Mouse (Mus musculus) liver, adult 2 months (tissue): ENCODE results near the gene Pigf. TPM values are rescaled to one million over a fixed set of nuclear protein-coding genes. Genes with fewer than 3 reads are reported as not detected.
A peak's percentile ranks its signal among the peaks of the same experiment; 100 is the strongest.

Experiments
- DNase-seq: peaks from one replicate; pipeline ENCODE4 v3.0.0-alpha.2; 2011; ENCODE audit warnings: low read depth, low spot score; ENCODE audit errors: extremely low read depth
- H3K27ac ChIP-seq: fragments of 200-500 bp; replicated peaks from 2 replicates; pipeline ENCODE4 v1.5.1; 2012; ENCODE audit warnings: low read depth, mild to moderate bottlenecking, control low read depth, inconsistent platforms, low read length; ENCODE audit not compliant: insufficient read depth
- H3K27me3 ChIP-seq: fragments of 200-500 bp; 2 replicates; pipeline ENCODE4 v1.6.1; 2012; ENCODE audit warnings: mild to moderate bottlenecking, moderate library complexity, low read length, inconsistent platforms; ENCODE audit not compliant: control insufficient read depth, insufficient read depth
- H3K36me3 ChIP-seq: fragments of 200-500 bp; 2 replicates; pipeline ENCODE4 v1.6.1; 2012; ENCODE audit warnings: low read length, inconsistent platforms; ENCODE audit not compliant: control insufficient read depth, insufficient read depth
- H3K4me1 ChIP-seq: fragments of 200-500 bp; 2 replicates; pipeline ENCODE4 v1.6.1; 2011; ENCODE audit warnings: low read length; ENCODE audit not compliant: control insufficient read depth, insufficient read depth
- H3K4me3 ChIP-seq: fragments of 200-500 bp; 2 replicates; pipeline ENCODE4 v1.5.1; 2011; ENCODE audit warnings: low read depth, mild to moderate bottlenecking, control low read depth, low read length, moderate library complexity; ENCODE audit not compliant: insufficient read depth
- H3K79me2 ChIP-seq: fragments of 200-500 bp; 2 replicates; pipeline ENCODE4 v1.6.1; 2012; ENCODE audit warnings: inconsistent platforms, mild to moderate bottlenecking, low read length, moderate library complexity; ENCODE audit not compliant: control insufficient read depth, insufficient read depth
- H3K9ac ChIP-seq: fragments of 200-500 bp; 2 replicates; pipeline ENCODE4 v1.6.1; 2012; ENCODE audit warnings: low read depth, mild to moderate bottlenecking, control low read depth, inconsistent platforms, low read length
- CTCF ChIP-seq: fragments of 200-500 bp; IDR thresholded peaks from 2 replicates; pipeline ENCODE4 v1.5.1; 2011; ENCODE audit warnings: low read depth, low read length, control low read depth
- POLR2A ChIP-seq: fragments of 200-500 bp; IDR thresholded peaks from 2 replicates; pipeline ENCODE4 v1.6.1; 2011; ENCODE audit warnings: low read length, control low read depth; ENCODE audit not compliant: insufficient read depth; ENCODE audit errors: extremely low read depth
- WGBS: fragments of 180-500 bp; shearing (Covaris S2); methylation state at CpG from one replicate; pipeline ENCODE4 v1.1.7; 2018; 5-methylcytosine and 5-hydroxymethylcytosine counted together
- polyA plus RNA-seq: library from polyadenylated mRNA; depleted of rRNA; stranded (reverse); fragments of >200 nt; gene quantifications from 2 replicates; pipeline ENCODE4 v1.2.3, GENCODE M21; 2012
- total RNA-seq: library from RNA; depleted of rRNA; stranded (reverse); fragments of >200 nt; gene quantifications from 2 replicates; pipeline ENCODE4 v1.2.3, GENCODE M21; 2014

Gene Pigf
- total and polyA plus RNA-seq, 2 experiments: 3.2 to 9.1 TPM

DNA sequence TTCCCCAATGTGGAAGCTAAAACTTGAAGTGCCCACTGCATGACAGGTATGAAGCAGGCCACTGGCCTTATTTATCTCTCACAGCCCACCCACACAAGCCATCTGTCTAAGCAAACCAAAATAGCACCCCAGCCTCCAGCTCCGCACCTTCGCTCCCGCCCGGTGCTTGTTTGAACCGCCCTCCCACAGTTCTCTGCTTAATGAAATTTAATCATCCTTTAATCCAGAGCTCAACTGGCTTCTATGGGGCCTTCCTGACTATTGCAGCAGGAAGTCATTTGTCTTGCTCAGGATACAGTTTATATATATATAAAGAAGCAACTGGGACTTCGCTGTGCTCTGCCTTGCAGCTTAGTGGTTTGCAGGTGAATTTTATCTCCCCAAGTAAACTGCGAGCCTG, 38.3 kb upstream of the Pigf start:
- Histone ChIP-seq H3K27me3 (no peaks in the 10 kb centered on the region), H3K4me1 (no peaks in the 10 kb centered on the region), H3K4me3 (no peak overlapping the region), H3K27ac (no peak overlapping the region), H3K36me3 (no peaks in the 10 kb centered on the region), H3K9ac (no peak overlapping the region), H3K79me2 (no peaks in the 10 kb centered on the region)
- 78% methylated on average over 7 of the region's 7 CpGs for WGBS
- no peak for DNase-seq
- TF ChIP-seq POLR2A (no peak), CTCF (no peak)

DNA sequence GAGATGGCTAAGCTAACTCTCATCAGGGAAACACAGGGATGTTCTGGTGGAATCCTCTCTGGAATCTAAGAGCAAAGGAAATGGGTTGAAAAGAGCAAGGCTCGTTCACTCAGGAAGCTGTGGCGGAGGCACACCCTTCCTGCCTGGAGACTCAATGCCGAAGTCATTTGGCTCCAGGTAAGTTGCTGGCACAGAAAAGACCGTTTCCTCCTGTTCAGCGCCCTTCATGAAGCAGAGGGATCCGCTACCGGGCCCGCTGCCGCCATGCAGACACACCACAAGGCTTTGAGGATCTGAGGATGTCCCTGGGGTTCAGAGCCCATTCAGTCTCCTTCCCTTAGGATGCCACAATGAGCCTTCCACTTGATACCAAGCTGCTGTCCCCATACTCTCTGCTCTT, 37.4 kb upstream of the Pigf start:
- H3K9ac ChIP-seq: no peak overlapping the region
- no peak overlapping the region for H3K27ac ChIP-seq
- DNase-seq: no peak
- no peaks in the 10 kb centered on the region for H3K79me2 ChIP-seq
- no peak overlapping the region for H3K4me3 ChIP-seq
- H3K4me1 ChIP-seq: no peaks in the 10 kb centered on the region
- no peaks in the 10 kb centered on the region for H3K27me3 ChIP-seq
- TF ChIP-seq CTCF (no peak), POLR2A (no peak)
- H3K36me3 ChIP-seq: no peaks in the 10 kb centered on the region
- 87% methylated on average over 9 of the region's 9 CpGs for WGBS

DNA sequence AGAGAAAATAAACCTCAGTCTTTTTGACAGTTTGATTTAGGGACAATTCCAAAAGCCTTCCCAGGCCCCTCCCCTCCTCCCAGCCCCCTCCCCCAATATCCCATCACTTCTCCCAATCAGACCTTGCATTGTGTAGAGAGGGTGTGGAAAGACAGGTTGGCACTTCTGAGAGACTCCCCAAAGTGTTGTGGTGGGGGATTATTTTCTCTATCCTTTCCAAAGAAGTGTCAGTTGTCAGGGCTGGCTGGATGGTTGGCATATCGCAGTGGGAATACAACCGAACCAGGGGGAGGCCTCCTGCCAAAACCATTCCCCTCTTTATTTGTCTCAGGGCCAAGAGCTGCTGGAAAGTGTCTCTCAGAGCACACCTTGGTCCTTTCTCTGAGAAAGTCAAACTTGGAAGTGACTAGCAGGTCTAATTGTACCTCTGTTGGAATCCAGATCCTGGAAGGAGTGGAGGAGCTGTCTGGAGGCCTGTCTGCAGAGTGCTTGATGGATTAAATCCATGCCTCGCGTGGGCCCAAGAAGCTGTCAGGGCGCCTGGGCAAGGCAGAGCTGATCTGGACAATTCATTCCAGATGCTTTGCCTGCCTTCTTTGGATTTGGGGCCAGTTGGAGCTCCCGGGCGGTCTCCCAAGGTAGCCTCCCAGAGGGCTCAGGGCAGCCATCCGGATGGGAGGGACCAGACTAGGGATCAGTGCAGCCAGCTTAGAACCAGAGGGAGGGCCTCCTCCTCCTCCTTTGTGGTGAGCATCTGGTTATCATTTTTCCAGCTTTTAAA, 32.5 kb upstream of the Pigf start:
- no peak for DNase-seq
- no peaks in the 10 kb centered on the region for H3K36me3 ChIP-seq
- WGBS: 89% methylated on average over 8 of the region's 8 CpGs
- TF ChIP-seq POLR2A (no peak), CTCF (no peak)
- no peaks in the 10 kb centered on the region for H3K79me2 ChIP-seq
- H3K4me1 ChIP-seq: no peaks in the 10 kb centered on the region
- H3K27me3 ChIP-seq: no peaks in the 10 kb centered on the region
- no peak overlapping the region for H3K4me3 ChIP-seq
- H3K27ac ChIP-seq: no peak overlapping the region
- no peak overlapping the region for H3K9ac ChIP-seq

DNA sequence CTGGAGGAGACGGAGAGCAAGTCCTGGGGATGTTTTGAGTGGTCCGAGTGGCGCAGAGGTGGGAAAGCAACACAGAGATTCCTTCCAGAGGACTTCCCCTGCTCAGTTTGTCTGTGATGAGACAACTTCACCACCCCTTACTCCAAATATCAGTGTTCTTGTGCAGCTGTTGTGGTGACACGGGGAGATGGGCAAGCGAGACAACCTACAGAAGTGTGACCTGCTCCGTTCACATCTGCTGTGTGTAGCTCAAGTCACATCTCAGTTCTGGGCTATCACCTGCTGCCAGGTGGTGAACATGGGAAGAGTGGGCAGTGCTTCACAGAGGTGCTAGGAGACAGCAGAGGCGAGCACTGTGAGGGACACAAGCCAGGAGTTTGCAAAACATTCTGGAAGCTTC, 31.6 kb upstream of the Pigf start:
- no peak overlapping the region for H3K9ac ChIP-seq
- TF ChIP-seq POLR2A: no peak
- no peak for TF ChIP-seq CTCF

DNA sequence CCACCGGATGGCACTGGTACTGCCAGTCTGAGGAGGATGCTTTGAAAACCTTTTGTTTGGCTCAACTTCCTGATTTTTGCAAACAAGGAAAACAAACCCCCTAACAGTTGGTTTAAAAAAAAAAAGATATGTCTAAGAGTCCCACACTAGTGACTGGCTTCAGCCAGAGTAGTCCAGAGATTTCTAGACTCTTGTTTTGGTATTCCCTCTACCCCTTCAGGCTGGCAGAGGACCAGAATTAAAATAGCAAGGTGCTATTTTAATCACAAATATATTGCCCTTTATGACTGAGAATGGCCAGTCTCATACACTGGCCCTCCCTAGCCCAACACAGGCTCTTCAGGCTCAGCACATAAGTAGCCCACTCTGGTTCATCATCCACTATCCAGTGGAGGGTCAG, 30.5 kb upstream of the Pigf start:
- H3K27ac ChIP-seq: no peak overlapping the region
- DNase-seq: no peak
- TF ChIP-seq POLR2A: no peak
- no peak for TF ChIP-seq CTCF
- H3K4me3 ChIP-seq: no peak overlapping the region
- no peak overlapping the region for H3K9ac ChIP-seq
- no peaks in the 10 kb centered on the region for H3K36me3 ChIP-seq
- H3K27me3 ChIP-seq: no peaks in the 10 kb centered on the region
- no peaks in the 10 kb centered on the region for H3K4me1 ChIP-seq
- H3K79me2 ChIP-seq: no peaks in the 10 kb centered on the region
- WGBS: 44% methylated on average over 1 of the region's 1 CpGs

More for the DNA sequence above, 31.6 kb upstream of the Pigf start:
- Histone ChIP-seq H3K79me2 (no peaks in the 10 kb centered on the region), H3K4me3 (no peak overlapping the region), H3K36me3 (no peaks in the 10 kb centered on the region), H3K27ac (no peak overlapping the region), H3K27me3 (no peaks in the 10 kb centered on the region), H3K4me1 (no peaks in the 10 kb centered on the region)
- 90% methylated on average over 7 of the region's 7 CpGs for WGBS
- DNase-seq: no peak

DNA sequence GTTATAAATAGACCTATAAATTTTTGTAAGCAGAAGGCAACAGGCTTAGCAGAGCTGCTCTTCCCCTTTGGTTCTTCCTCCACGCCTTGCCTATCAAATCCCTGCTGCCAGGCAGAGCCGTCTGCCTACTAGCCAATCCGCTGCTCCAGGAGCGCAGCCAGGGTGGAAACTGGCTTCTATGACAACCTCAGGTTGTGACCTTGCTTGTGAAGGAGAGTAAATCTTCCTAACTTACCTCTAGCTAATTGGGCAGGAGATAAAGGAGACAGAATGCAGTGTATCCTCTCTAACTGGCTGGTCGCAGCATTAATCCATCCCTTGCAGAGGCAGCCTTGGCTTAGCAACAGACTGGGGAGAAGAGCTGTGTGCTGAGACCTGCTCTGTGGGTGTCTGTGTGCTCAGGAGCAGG, 29.8 kb upstream of the Pigf start:
- peak; percentile 11 for DNase-seq
- WGBS: 22% methylated on average over 5 of the region's 5 CpGs
- TF ChIP-seq CTCF: no peak
- no peak for TF ChIP-seq POLR2A
- Histone ChIP-seq H3K9ac (no peak overlapping the region), H3K4me1 (peaks cover 2% of the 10 kb centered on the region; the same call in 1 of the 2 replicates), H3K79me2 (no peaks in the 10 kb centered on the region), H3K27me3 (no peaks in the 10 kb centered on the region), H3K27ac (no peak overlapping the region), H3K36me3 (no peaks in the 10 kb centered on the region), H3K4me3 (no peak overlapping the region)
